Mouse (Mus musculus) megakaryocyte, embryonic 14.5 days (primary cell): ENCODE results near the gene Hist1h4f. TPM values are rescaled to one million over a fixed set of nuclear protein-coding genes. Genes with fewer than 3 reads are reported as not detected.
"Not testable (repeated sequence)": the region's sequence is repeated elsewhere in the genome, so short reads cannot be mapped to it uniquely, and the experiment has no call there.

ENCODE experiments used
- H3K27me3 ChIP-seq: replicated peaks from 2 replicates; pipeline ENCODE3; 2012; ENCODE audit warnings: inconsistent platforms
- H3K36me3 ChIP-seq: replicated peaks from 2 replicates; pipeline ENCODE3; 2012; ENCODE audit warnings: low read length, inconsistent platforms, mixed read lengths
- H3K4me1 ChIP-seq: 2 replicates; pipeline ENCODE4 v1.6.1; 2012; ENCODE audit warnings: inconsistent platforms
- H3K4me3 ChIP-seq: replicated peaks from 2 replicates; pipeline ENCODE3; 2012; ENCODE audit warnings: moderate library complexity, mild to moderate bottlenecking, inconsistent platforms
- H3K9me3 ChIP-seq: 2 replicates; pipeline ENCODE4 v1.6.1; 2012; ENCODE audit warnings: inconsistent platforms
- FLI1 ChIP-seq: IDR thresholded peaks from 2 replicates; pipeline ENCODE4 v1.6.1; 2012; ENCODE audit warnings: low read length, inconsistent platforms, mixed read lengths
- GATA1 ChIP-seq: IDR thresholded peaks from 3 replicates; pipeline ENCODE4 v1.6.1; 2012; ENCODE audit warnings: mixed read lengths, low read length, inconsistent platforms, borderline replicate concordance
- polyA plus RNA-seq: library from polyadenylated mRNA; stranded (reverse); fragments of >175 nt; gene quantifications from 2 replicates; pipeline ENCODE4 v1.2.3, GENCODE M21; 2012; ENCODE audit warnings: low replicate concordance; ENCODE audit not compliant: insufficient read depth

The Hist1h4f gene
- polyA plus RNA-seq, 1 experiment: 30.2 TPM

DNA sequence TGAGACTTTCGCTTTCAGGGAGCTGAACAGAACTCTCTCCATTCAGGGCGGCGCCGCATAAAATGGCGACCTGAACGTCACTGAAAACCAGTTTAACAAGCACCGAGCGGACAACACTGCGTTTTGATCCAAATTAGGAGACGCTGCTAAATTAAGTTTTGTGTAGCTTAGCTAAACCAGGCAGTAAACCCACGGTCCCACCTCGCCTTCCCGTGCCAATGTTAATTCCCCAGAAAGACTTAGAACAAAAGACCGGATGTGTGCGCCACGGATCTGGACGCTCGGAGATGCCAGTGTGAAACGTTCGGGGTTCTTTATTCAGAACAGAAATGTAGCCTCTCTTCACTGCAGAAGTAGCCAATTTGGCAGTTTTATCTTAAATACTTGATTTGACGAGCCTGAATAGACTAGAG lies 33.6 kb upstream of the Hist1h4f start:
- H3K4me3 ChIP-seq: peak overlapping the region; percentile 93
- H3K4me1 ChIP-seq: peaks cover 70% of the 10 kb centered on the region

DNA sequence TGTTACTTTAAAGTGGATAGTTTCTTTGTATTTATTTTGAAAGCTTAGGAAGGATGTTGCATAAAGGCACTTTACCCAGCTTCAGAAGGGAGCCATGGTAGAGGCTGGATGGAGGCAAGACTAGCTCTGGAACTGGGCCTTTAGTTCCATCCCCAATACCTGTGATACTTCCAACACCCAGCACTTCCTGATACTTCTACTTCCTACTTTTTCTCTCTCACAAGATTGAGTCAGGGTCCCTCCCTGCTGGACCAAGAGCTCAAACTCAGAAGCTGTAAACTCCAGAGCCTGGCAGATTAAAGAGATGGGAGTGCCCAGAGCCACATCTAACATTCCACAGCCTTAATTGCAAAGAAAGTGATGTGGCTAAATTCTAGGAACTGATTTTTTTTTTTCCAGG lies 32.9 kb upstream of the Hist1h4f start:
- Histone ChIP-seq H3K4me3 (peak overlapping the region; percentile 93), H3K4me1 (peaks cover 69% of the 10 kb centered on the region), H3K9me3 (no peaks in the 10 kb centered on the region), H3K36me3 (no peaks in the 10 kb centered on the region), H3K27me3 (no peaks in the 10 kb centered on the region)
- TF ChIP-seq FLI1 (no peak), GATA1 (no peak)

More for the DNA sequence above, 33.6 kb upstream of the Hist1h4f start:
- Histone ChIP-seq H3K36me3 (no peaks in the 10 kb centered on the region), H3K9me3 (no peaks in the 10 kb centered on the region), H3K27me3 (no peaks in the 10 kb centered on the region)
- 0 out of 2 replicates have a peak, but pooled peaks have one; percentile 28 for TF ChIP-seq FLI1
- TF ChIP-seq GATA1: no peak

DNA sequence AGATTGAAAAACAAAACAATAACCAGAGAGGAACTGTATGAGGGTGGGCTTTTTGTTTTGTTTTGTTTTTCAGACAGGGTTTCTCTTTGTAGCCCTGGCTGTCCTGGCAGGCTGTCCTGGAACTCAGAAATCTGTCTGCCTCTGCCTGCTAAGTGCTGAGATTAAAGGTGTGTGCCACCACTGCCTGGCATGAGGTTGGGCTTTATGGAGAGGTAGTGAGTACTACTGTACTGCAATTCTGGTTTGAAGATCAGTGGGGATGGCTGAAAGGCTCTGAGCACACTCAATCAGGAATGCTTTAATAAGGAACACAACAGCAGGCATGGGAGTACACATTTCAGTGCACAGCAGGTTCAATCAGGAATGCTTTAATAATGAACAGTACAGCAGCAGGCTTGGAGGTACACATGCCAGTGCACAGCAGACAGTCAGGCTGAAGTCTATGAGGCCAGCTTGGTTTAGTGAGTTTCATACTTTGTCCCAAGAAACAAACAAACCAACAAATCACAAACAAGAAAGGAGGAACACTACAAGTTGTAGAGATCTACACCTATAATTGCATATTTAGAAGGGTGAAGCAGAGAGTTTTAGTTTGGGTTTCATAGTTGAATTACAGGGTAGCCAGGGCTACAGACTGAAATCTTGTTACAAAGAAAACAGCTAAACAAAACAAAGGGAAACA lies 32.1 kb upstream of the Hist1h4f start:
- TF ChIP-seq FLI1 (no peak), GATA1 (no peak)
- no peaks in the 10 kb centered on the region for H3K36me3 ChIP-seq
- H3K4me3 ChIP-seq: peak overlapping the region; percentile 88
- H3K27me3 ChIP-seq: no peaks in the 10 kb centered on the region
- no peaks in the 10 kb centered on the region for H3K9me3 ChIP-seq
- peaks cover 61% of the 10 kb centered on the region for H3K4me1 ChIP-seq

DNA sequence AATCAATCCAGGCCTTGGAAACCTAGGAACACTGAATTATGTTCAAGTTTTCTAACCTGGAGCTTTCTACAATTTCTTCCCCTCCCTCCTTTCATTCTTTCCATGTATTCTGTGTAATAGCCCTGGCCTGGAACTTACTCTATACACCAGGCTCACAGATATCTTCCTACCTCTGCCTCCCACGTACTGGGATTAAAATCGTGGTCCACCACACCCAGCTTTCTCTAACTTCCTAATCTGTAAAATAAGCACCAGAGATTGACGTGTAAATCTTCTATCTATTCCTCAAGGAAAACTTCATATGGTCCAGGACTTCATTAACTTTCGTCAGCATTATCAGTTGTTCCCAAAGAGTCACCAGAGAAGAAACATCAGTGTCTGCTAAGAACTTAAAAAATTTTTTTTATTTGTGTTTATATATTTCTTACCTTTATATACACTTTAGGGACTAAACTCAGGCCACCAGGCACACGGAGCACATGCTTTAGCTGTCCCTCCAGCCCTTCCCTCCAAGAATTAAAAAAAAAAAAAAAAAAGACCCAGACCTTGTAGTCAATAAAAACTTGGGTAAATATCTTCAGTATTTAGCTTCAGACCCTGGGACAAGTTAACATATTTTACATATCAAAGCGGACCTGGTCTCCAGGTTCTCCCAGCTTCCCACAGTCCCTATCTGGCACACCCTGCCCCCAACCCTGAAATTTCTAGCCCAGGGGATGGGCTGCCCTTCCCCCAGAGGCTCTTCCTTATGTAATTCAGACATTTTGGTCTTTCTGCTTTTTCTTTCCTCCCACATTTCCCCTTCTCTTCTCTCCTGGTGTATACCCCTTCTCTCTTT lies 31.0 kb upstream of the Hist1h4f start:
- Histone ChIP-seq H3K27me3 (no peaks in the 10 kb centered on the region), H3K9me3 (no peaks in the 10 kb centered on the region), H3K4me3 (peak overlapping the region; percentile 88), H3K4me1 (peaks cover 57% of the 10 kb centered on the region), H3K36me3 (no peaks in the 10 kb centered on the region)
- TF ChIP-seq GATA1: no peak
- TF ChIP-seq FLI1: no peak

DNA sequence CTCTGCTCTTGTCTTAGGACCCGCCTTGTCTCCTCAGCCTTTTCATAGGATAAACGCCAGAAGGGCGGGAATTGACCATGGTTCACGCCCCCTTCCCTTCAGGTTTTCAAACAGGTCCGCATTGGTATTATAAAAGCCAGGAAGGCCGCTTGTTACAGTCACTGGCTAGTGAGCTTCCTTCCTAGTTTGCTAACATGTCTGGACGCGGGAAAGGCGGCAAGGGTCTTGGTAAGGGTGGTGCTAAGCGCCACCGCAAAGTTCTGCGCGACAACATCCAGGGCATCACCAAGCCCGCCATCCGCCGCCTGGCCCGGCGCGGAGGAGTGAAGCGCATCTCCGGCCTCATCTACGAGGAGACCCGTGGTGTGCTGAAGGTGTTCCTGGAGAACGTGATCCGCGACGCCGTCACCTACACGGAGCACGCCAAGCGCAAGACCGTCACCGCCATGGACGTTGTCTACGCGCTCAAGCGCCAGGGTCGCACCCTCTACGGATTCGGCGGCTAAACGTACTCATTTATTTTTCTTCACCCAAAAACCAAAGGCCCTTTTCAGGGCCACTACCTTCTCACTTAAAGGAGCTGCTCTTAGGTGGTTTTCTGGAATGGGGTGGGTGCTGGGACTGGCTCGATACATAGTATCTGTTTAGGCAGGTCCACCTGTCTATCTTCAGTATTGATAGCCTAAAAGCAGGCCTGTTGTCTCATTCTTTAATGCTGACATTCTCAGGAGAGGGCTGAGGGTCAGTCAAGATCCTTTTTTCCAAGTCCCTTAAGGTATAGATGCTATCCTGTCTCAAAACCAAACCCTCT lies 30.2 kb upstream of the Hist1h4f start, which contains the start of gene Hist1h4d:
Hist1h4d (plus strand) TSS at position 191 of the 811 bp plus-strand sequence.
- Histone ChIP-seq H3K4me3 (peak within 1 kb of the TSS; percentile 88), H3K27me3 (no peaks in the 10 kb centered on the region), H3K9me3 (no peaks in the 10 kb centered on the region), H3K4me1 (peaks cover 59% of the 10 kb centered on the region), H3K36me3 (no peaks in the 10 kb centered on the region)
- TF ChIP-seq FLI1: no peak
- TF ChIP-seq GATA1: no peak

DNA sequence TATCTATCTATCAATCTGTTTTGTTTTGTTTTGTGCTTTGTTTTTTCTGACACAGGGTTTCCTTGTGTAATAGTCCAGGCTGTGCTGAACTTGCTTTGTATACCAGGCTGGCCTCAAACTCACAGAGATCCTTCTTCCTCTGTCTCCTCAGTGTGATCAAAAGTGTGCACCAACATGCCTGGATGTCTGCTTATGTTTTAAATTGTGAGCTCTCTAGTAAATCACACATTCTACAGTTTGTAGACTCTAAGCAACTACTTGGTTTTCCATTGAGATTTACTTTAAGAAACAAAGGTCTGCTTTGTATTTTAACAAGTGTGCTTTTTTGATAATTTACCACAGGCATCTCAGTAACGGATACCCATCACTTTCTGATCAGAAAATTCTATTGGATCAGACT lies 26.4 kb upstream of the Hist1h4f start:
- peaks cover 50% of the 10 kb centered on the region for H3K4me1 ChIP-seq
- no peaks in the 10 kb centered on the region for H3K9me3 ChIP-seq
- TF ChIP-seq FLI1 (no peak), GATA1 (no peak)
- H3K27me3 ChIP-seq: no peaks in the 10 kb centered on the region
- H3K4me3 ChIP-seq: no peak overlapping the region
- H3K36me3 ChIP-seq: no peaks in the 10 kb centered on the region

DNA sequence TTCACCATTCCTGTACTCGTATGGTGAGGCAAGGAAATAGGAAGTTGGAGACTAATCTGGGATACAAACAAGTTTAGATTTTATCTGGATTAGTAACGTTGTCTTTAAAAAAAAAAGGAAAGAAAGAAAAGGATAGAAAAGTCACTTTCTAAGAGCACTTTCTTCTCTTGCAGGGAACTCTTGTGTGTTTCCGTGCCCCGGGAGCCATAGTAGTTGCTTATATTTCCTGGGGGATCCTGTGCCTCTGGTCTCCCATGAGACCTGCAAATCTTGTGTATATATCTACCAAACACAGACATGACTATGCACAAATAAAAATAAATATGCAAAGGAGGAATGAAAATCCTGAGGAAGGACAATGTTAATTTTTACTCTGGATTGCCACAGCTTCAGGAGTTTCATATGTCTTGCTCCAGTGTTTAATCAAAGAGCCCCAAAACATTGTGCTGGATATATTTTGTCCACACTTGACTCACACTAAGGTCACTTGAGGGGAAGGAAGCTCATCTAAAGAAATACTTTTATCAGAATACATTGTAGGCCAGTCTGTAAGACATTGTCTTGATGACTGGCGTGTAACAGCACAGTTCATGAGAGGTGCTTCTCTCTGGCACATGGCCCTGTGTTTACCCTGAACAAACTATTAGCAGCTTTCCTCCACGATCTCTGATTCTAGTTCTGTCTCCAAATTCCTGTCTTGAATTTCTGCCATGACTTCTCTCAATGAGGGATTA lies 25.6 kb upstream of the Hist1h4f start:
- no peaks in the 10 kb centered on the region for H3K27me3 ChIP-seq
- no peak for TF ChIP-seq GATA1
- H3K4me1 ChIP-seq: peaks cover 50% of the 10 kb centered on the region
- no peaks in the 10 kb centered on the region for H3K36me3 ChIP-seq
- peak overlapping the region; percentile 89 for H3K4me3 ChIP-seq
- no peaks in the 10 kb centered on the region for H3K9me3 ChIP-seq

DNA sequence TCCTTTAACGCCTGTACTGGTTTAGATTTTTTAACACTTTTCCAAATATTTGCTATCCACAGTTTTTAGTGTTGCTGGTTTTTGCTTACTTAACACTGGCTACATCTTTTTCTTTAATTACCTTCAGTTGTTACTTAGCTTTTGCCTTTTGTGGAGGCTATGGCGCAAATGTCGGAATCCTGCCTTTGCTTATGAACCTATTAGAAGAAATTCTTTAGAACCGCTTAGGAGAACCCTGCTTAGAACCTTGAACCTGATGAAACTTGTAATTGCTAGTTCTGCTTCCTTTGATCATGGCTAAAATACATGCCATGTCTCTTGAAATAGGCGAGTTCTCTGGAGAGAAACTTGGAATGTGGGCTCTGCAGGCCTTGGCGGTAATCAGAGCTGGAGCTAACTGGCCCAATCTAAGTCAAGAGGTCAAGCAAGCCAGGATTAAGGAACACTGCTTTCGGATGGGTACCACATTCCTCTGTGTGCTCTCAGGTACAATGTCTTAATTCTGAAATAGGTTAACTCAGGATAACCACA lies 25.0 kb upstream of the Hist1h4f start:
- peaks cover 44% of the 10 kb centered on the region for H3K4me1 ChIP-seq
- no peaks in the 10 kb centered on the region for H3K36me3 ChIP-seq
- H3K9me3 ChIP-seq: no peaks in the 10 kb centered on the region
- peak overlapping the region; percentile 89 for H3K4me3 ChIP-seq
- no peak for TF ChIP-seq GATA1
- no peak for TF ChIP-seq FLI1
- H3K27me3 ChIP-seq: no peaks in the 10 kb centered on the region

DNA sequence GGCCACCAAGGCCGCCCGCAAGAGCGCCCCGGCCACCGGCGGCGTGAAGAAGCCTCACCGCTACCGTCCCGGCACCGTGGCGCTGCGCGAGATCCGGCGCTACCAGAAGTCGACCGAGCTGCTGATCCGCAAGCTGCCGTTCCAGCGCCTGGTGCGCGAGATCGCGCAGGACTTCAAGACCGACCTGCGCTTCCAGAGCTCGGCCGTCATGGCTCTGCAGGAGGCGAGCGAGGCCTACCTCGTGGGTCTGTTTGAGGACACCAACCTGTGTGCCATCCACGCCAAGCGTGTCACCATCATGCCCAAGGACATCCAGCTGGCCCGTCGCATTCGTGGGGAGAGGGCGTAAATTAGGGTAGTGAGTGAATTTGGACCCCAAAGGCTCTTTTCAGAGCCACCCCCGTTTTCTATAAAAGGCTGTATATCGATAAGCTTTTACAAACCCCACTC lies 24.4 kb upstream of the Hist1h4f start:
- H3K4me1 ChIP-seq: peaks cover 38% of the 10 kb centered on the region
- H3K9me3 ChIP-seq, H3K27me3 ChIP-seq, H3K36me3 ChIP-seq: not testable (repeated sequence)
- H3K4me3 ChIP-seq: peak overlapping the region; percentile 89
